Mouse (Mus musculus): ENCODE measurements at regions not wholly inside any gene's neighbourhood (a gene's known extent, or its start where the extent isn't known, plus 50 kb on each side); places are given as distances from the start of the nearest gene placed in this dataset.

- no peak for ATAC-seq
- Histone ChIP-seq H3K4me1 (ENCODE audit: insufficient read depth) (no peaks in the 10 kb centered on the region), H3K9me3 (ENCODE audit: low read length) (no peaks in the 10 kb centered on the region), H3K4me2 (ENCODE audit: low read depth, low read length) (no peak overlapping the region), H3K27me3 (ENCODE audit: insufficient read depth, low read length) (no peaks in the 10 kb centered on the region), H3K4me3 (ENCODE audit: low read depth, low read length) (no peak overlapping the region), H3K36me3 (replicated peaks; ENCODE audit: insufficient read depth, low read length) (no peaks in the 10 kb centered on the region), H3K27ac (ENCODE audit: low read depth) (no peak overlapping the region), H3K9ac (replicated peaks) (no peak overlapping the region)
- TF ChIP-seq CTCF (IDR thresholded peaks at IDR 0.05; ENCODE audit: low read depth): no peak
- no peak for TF ChIP-seq EP300 (IDR thresholded peaks at IDR 0.05; ENCODE audit: low read depth)
- 81% methylated on average over 13 of the region's 13 CpGs for WGBS (ENCODE audit: insufficient replicate concordance)
- no peak for DNase-seq
Observed at GRCm38 (mm10) chr14:99521954-99522523, 223.5 kb downstream of the Klf5 start.

- WGBS (ENCODE audit: insufficient replicate concordance): 70% methylated on average over 6 of the region's 6 CpGs
- Histone ChIP-seq H3K4me3 (ENCODE audit: low read depth, low read length) (no peak overlapping the region), H3K27ac (ENCODE audit: low read depth) (no peak overlapping the region), H3K9ac (replicated peaks) (no peak overlapping the region), H3K27me3 (ENCODE audit: insufficient read depth, low read length) (no peaks in the 10 kb centered on the region), H3K9me3 (ENCODE audit: low read length) (no peaks in the 10 kb centered on the region), H3K36me3 (replicated peaks; ENCODE audit: insufficient read depth, low read length) (no peaks in the 10 kb centered on the region), H3K4me2 (ENCODE audit: low read depth, low read length) (no peak overlapping the region), H3K4me1 (ENCODE audit: insufficient read depth) (no peaks in the 10 kb centered on the region)
- ATAC-seq: no peak
- no peak for TF ChIP-seq CTCF (IDR thresholded peaks at IDR 0.05; ENCODE audit: low read depth)
- no peak for DNase-seq
Observed at GRCm38 (mm10) chr14:99535781-99536180, 237.3 kb downstream of the Klf5 start.

- DNase-seq (no peak), ATAC-seq (no peak)
- WGBS (ENCODE audit: insufficient replicate concordance): 89% methylated on average over 1 of the region's 1 CpGs
- H3K27ac ChIP-seq (ENCODE audit: low read depth): no peak overlapping the region
- H3K36me3 ChIP-seq (replicated peaks; ENCODE audit: insufficient read depth, low read length): no peaks in the 10 kb centered on the region
- no peak overlapping the region for H3K9ac ChIP-seq (replicated peaks)
- no peak overlapping the region for H3K4me3 ChIP-seq (ENCODE audit: low read depth, low read length)
- no peaks in the 10 kb centered on the region for H3K4me1 ChIP-seq (ENCODE audit: insufficient read depth)
- TF ChIP-seq CTCF (IDR thresholded peaks at IDR 0.05; ENCODE audit: low read depth) (no peak), EP300 (IDR thresholded peaks at IDR 0.05; ENCODE audit: low read depth) (no peak)
- H3K27me3 ChIP-seq (ENCODE audit: insufficient read depth, low read length): no peaks in the 10 kb centered on the region
- H3K4me2 ChIP-seq (ENCODE audit: low read depth, low read length): no peak overlapping the region
- no peaks in the 10 kb centered on the region for H3K9me3 ChIP-seq (ENCODE audit: low read length)
Observed at GRCm38 (mm10) chr14:99537286-99537685, 238.8 kb downstream of the Klf5 start.

GRCm38 (mm10) chr14:99541716-99542115 lies 243.2 kb downstream of the Klf5 start:
- Histone ChIP-seq H3K9ac (replicated peaks) (no peak overlapping the region), H3K27me3 (ENCODE audit: insufficient read depth, low read length) (no peaks in the 10 kb centered on the region), H3K4me1 (ENCODE audit: insufficient read depth) (no peaks in the 10 kb centered on the region), H3K27ac (ENCODE audit: low read depth) (no peak overlapping the region), H3K4me3 (ENCODE audit: low read depth, low read length) (no peak overlapping the region), H3K9me3 (ENCODE audit: low read length) (no peaks in the 10 kb centered on the region), H3K36me3 (replicated peaks; ENCODE audit: insufficient read depth, low read length) (no peaks in the 10 kb centered on the region), H3K4me2 (ENCODE audit: low read depth, low read length) (no peak overlapping the region)
- TF ChIP-seq EP300 (IDR thresholded peaks at IDR 0.05; ENCODE audit: low read depth) (no peak), CTCF (IDR thresholded peaks at IDR 0.05; ENCODE audit: low read depth) (no peak)
- no peak for DNase-seq
- no peak for ATAC-seq

GRCm38 (mm10) chr14:99547931-99548330 lies 249.4 kb downstream of the Klf5 start:
- Histone ChIP-seq H3K27me3 (ENCODE audit: insufficient read depth, low read length) (no peaks in the 10 kb centered on the region), H3K36me3 (replicated peaks; ENCODE audit: insufficient read depth, low read length) (no peaks in the 10 kb centered on the region), H3K4me2 (ENCODE audit: low read depth, low read length) (no peak overlapping the region), H3K9me3 (ENCODE audit: low read length) (no peaks in the 10 kb centered on the region), H3K9ac (replicated peaks) (no peak overlapping the region), H3K4me1 (ENCODE audit: insufficient read depth) (no peaks in the 10 kb centered on the region), H3K27ac (ENCODE audit: low read depth) (no peak overlapping the region), H3K4me3 (ENCODE audit: low read depth, low read length) (no peak overlapping the region)
- 83% methylated on average over 6 of the region's 6 CpGs for WGBS (ENCODE audit: insufficient replicate concordance)
- TF ChIP-seq CTCF (IDR thresholded peaks at IDR 0.05; ENCODE audit: low read depth) (no peak), EP300 (IDR thresholded peaks at IDR 0.05; ENCODE audit: low read depth) (no peak)
- DNase-seq: no peak
- ATAC-seq: no peak

- H3K4me2 ChIP-seq (ENCODE audit: low read depth, low read length): no peak overlapping the region
- no peaks in the 10 kb centered on the region for H3K36me3 ChIP-seq (replicated peaks; ENCODE audit: insufficient read depth, low read length)
- no peak overlapping the region for H3K9ac ChIP-seq (replicated peaks)
- DNase-seq (no peak), ATAC-seq (no peak)
- WGBS (ENCODE audit: insufficient replicate concordance): 64% methylated on average over 14 of the region's 14 CpGs
- no peak overlapping the region for H3K27ac ChIP-seq (ENCODE audit: low read depth)
- no peaks in the 10 kb centered on the region for H3K27me3 ChIP-seq (ENCODE audit: insufficient read depth, low read length)
- no peaks in the 10 kb centered on the region for H3K4me1 ChIP-seq (ENCODE audit: insufficient read depth)
- H3K4me3 ChIP-seq (ENCODE audit: low read depth, low read length): no peak overlapping the region
- no peak for TF ChIP-seq EP300 (IDR thresholded peaks at IDR 0.05; ENCODE audit: low read depth)
- TF ChIP-seq CTCF (IDR thresholded peaks at IDR 0.05; ENCODE audit: low read depth): no peak
- H3K9me3 ChIP-seq (ENCODE audit: low read length): no peaks in the 10 kb centered on the region
Observed at GRCm38 (mm10) chr14:99548363-99549248, 250.1 kb downstream of the Klf5 start.

All from liver, postnatal 0 days (tissue).